Mouse (Mus musculus): Measurements from ENCODE around the gene Micall1. TPM values are rescaled to one million over a fixed set of nuclear protein-coding genes. Genes with fewer than 3 reads are reported as not detected.

The Micall1 gene
- polyA plus RNA-seq, 1 experiment from 2014 or later: 11.9 TPM

- H3K9me3 ChIP-seq (ENCODE audit: control insufficient read depth, low read length): no peaks in the 10 kb centered on the region
- WGBS: 88% methylated on average over 10 of the region's 10 CpGs
- H3K4me1 ChIP-seq (ENCODE audit: control insufficient read depth, insufficient read depth, low read length): no peaks in the 10 kb centered on the region
- DNase-seq (no peak), ATAC-seq (ENCODE audit: low FRiP score, low TSS enrichment) (no peak)
- no peak overlapping the region for H3K9ac ChIP-seq (replicated peaks; ENCODE audit: low read length)
- H3K27ac ChIP-seq (replicated peaks; ENCODE audit: low read depth, low read length): no peak overlapping the region
- peaks cover 78% of the 10 kb centered on the region for H3K36me3 ChIP-seq (ENCODE audit: control insufficient read depth, insufficient read depth, low read length)
- H3K4me2 ChIP-seq (ENCODE audit: low read length): no peak overlapping the region
- no peaks in the 10 kb centered on the region for H3K27me3 ChIP-seq (ENCODE audit: control insufficient read depth, insufficient read depth, low read length)
- no peak overlapping the region for H3K4me3 ChIP-seq (replicated peaks; ENCODE audit: low read depth, low read length)
Measured at GRCm38 (mm10) chr15:79130782-79131181, 22.1 kb downstream of the Micall1 start.

DNA sequence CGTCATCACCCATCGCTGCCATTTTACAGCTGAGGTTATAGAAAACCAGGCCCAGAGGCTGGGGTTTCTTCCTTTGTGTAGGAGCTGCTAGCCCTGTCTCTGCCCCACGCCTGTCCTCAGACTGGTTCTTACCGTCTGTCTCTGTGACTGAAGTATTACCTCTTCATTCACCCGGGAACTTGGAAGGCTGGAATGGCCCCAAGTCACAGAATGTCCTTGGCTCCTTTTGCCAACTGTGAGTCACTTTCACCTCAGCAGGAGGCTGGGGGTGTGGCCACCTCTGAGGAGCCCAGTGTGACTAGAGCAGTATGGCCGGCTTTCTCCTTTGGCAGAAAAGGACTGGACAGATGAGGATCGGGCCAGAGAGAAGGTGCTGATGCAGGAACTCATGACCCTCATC, 22.7 kb downstream of the Micall1 start:
- no peaks in the 10 kb centered on the region for H3K27me3 ChIP-seq (ENCODE audit: control insufficient read depth, insufficient read depth, low read length)
- no peak overlapping the region for H3K4me3 ChIP-seq (replicated peaks; ENCODE audit: low read depth, low read length)
- H3K4me2 ChIP-seq (ENCODE audit: low read length): no peak overlapping the region
- 80% methylated on average over 7 of the region's 7 CpGs for WGBS
- ATAC-seq (ENCODE audit: low FRiP score, low TSS enrichment): no peak
- no peak overlapping the region for H3K27ac ChIP-seq (replicated peaks; ENCODE audit: low read depth, low read length)
- H3K9ac ChIP-seq (replicated peaks; ENCODE audit: low read length): no peak overlapping the region
- DNase-seq: no peak
- no peaks in the 10 kb centered on the region for H3K4me1 ChIP-seq (ENCODE audit: control insufficient read depth, insufficient read depth, low read length)
- no peaks in the 10 kb centered on the region for H3K9me3 ChIP-seq (ENCODE audit: control insufficient read depth, low read length)
- H3K36me3 ChIP-seq (ENCODE audit: control insufficient read depth, insufficient read depth, low read length): peaks cover 72% of the 10 kb centered on the region

DNA sequence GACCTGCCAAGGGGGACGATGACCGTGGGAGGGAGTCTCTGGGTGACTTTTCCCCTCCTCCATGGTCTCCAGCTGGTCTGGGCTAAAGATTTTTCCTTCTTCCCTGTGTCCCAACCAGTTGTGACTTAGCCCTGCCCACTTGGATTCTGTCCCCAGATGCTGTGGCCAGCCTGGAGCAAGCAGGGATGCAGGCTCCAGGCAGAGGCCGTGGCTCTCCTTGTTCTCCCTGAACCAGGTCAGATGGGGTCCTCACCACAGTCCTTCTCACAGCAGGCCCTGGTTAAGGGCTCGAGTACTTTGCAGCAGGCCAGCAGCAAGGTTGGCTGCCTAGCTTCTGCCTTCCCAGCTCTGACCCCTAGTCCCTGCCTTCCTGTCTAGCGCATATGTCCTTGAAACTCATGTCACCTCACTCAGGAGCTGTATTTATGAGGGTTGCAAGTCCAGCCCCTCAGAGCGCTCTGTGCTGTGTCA, 24.5 kb downstream of the Micall1 start:
- DNase-seq (no peak), ATAC-seq (ENCODE audit: low FRiP score, low TSS enrichment) (no peak)
- H3K4me2 ChIP-seq (ENCODE audit: low read length): no peak overlapping the region
- no peak overlapping the region for H3K4me3 ChIP-seq (replicated peaks; ENCODE audit: low read depth, low read length)
- no peak overlapping the region for H3K9ac ChIP-seq (replicated peaks; ENCODE audit: low read length)
- H3K27me3 ChIP-seq (ENCODE audit: control insufficient read depth, insufficient read depth, low read length): no peaks in the 10 kb centered on the region
- peaks cover 56% of the 10 kb centered on the region for H3K36me3 ChIP-seq (ENCODE audit: control insufficient read depth, insufficient read depth, low read length)
- H3K27ac ChIP-seq (replicated peaks; ENCODE audit: low read depth, low read length): no peak overlapping the region
- no peaks in the 10 kb centered on the region for H3K4me1 ChIP-seq (ENCODE audit: control insufficient read depth, insufficient read depth, low read length)
- H3K9me3 ChIP-seq (ENCODE audit: control insufficient read depth, low read length): no peaks in the 10 kb centered on the region
- WGBS: 86% methylated on average over 6 of the region's 6 CpGs

DNA sequence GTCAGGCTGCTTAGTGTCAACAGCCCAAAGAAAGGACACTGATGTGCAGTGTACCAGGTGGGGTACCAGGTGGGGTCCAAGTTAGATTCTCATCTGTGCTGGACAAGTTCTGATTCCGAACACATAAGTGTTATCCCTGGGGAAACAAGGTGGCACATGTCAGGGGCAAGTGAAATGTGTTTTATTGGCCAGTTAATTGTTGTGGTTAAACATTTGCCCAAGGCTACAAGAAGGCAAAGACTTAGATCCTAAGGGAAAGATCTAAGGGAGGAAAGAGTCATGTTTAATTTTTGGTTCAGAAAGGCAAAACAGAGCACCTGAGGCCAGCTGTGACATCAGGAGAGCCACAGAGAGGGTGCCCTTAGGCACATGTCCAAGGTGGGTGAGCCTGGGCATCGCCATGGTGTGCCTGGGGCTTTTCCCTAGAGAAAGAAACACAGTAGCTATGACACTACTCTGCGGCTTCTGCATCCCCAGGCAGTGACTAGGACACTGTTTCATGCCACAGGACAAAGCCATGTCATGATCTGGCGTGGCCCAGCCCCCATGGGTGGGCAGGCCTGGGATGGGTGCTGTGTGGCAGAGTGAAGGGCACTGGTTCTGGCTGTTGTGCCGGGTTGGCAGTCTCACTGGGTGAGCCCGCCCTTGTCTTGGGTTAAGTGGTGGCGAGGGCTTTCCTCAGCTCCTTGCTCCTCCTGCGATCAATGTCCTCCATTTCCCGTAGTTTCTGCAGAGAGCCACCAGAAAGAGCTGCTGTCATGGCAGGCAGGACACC, 26.0 kb downstream of the Micall1 start:
- 83% methylated on average over 9 of the region's 9 CpGs for WGBS
- no peak for ATAC-seq (ENCODE audit: low FRiP score, low TSS enrichment)
- no peak overlapping the region for H3K4me3 ChIP-seq (replicated peaks; ENCODE audit: low read depth, low read length)

DNA sequence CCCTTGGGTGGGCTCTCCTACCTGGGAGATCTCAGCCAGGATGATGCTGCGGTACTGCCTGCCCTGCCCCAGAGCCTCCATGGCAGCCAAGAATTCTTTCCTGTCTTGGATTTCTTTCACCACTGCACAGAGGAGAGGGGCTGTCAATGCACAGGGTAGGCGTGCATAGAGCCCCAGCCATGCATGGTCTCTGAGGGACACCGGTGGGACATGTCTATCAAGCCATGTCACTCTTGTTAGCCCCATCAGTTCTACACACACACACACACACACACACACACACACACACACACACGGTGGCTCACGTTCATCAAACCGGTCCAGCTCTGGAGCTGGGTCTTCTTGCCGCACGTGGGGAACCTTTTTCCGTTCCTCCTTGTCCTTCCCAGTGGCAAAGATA, 26.6 kb downstream of the Micall1 start:
- ATAC-seq (ENCODE audit: low FRiP score, low TSS enrichment): no peak
- DNase-seq: no peak
- H3K4me3 ChIP-seq (replicated peaks; ENCODE audit: low read depth, low read length): no peak overlapping the region
- no peaks in the 10 kb centered on the region for H3K27me3 ChIP-seq (ENCODE audit: control insufficient read depth, insufficient read depth, low read length)
- no peak overlapping the region for H3K9ac ChIP-seq (replicated peaks; ENCODE audit: low read length)
- H3K27ac ChIP-seq (replicated peaks; ENCODE audit: low read depth, low read length): no peak overlapping the region
- peaks cover under 1% of the 10 kb centered on the region; the same call in 1 of the 2 replicates for H3K4me1 ChIP-seq (ENCODE audit: control insufficient read depth, insufficient read depth, low read length)
- no peak overlapping the region for H3K4me2 ChIP-seq (ENCODE audit: low read length)
- H3K36me3 ChIP-seq (ENCODE audit: control insufficient read depth, insufficient read depth, low read length): peaks cover 38% of the 10 kb centered on the region
- 73% methylated on average over 9 of the region's 9 CpGs for WGBS
- no peaks in the 10 kb centered on the region for H3K9me3 ChIP-seq (ENCODE audit: control insufficient read depth, low read length)

More for the DNA sequence above, 26.0 kb downstream of the Micall1 start:
- H3K27me3 ChIP-seq (ENCODE audit: control insufficient read depth, insufficient read depth, low read length): no peaks in the 10 kb centered on the region
- H3K4me1 ChIP-seq (ENCODE audit: control insufficient read depth, insufficient read depth, low read length): no peaks in the 10 kb centered on the region
- H3K9ac ChIP-seq (replicated peaks; ENCODE audit: low read length): no peak overlapping the region
- H3K36me3 ChIP-seq (ENCODE audit: control insufficient read depth, insufficient read depth, low read length): peaks cover 44% of the 10 kb centered on the region
- no peak for DNase-seq
- H3K4me2 ChIP-seq (ENCODE audit: low read length): no peak overlapping the region
- no peak overlapping the region for H3K27ac ChIP-seq (replicated peaks; ENCODE audit: low read depth, low read length)
- no peaks in the 10 kb centered on the region for H3K9me3 ChIP-seq (ENCODE audit: control insufficient read depth, low read length)

GRCm38 (mm10) chr15:79135783-79136575, 27.3 kb downstream of the Micall1 start:
- Histone ChIP-seq H3K27ac (replicated peaks; ENCODE audit: low read depth, low read length) (no peak overlapping the region), H3K9ac (replicated peaks; ENCODE audit: low read length) (no peak overlapping the region), H3K27me3 (ENCODE audit: control insufficient read depth, insufficient read depth, low read length) (no peaks in the 10 kb centered on the region), H3K4me2 (ENCODE audit: low read length) (no peak overlapping the region), H3K9me3 (ENCODE audit: control insufficient read depth, low read length) (no peaks in the 10 kb centered on the region), H3K4me3 (replicated peaks; ENCODE audit: low read depth, low read length) (no peak overlapping the region), H3K4me1 (ENCODE audit: control insufficient read depth, insufficient read depth, low read length) (peaks cover 4% of the 10 kb centered on the region; the same call in 1 of the 2 replicates), H3K36me3 (ENCODE audit: control insufficient read depth, insufficient read depth, low read length) (peaks cover 31% of the 10 kb centered on the region)
- DNase-seq (no peak), ATAC-seq (ENCODE audit: low FRiP score, low TSS enrichment) (no peak)
- 69% methylated on average over 11 of the region's 11 CpGs for WGBS

DNA sequence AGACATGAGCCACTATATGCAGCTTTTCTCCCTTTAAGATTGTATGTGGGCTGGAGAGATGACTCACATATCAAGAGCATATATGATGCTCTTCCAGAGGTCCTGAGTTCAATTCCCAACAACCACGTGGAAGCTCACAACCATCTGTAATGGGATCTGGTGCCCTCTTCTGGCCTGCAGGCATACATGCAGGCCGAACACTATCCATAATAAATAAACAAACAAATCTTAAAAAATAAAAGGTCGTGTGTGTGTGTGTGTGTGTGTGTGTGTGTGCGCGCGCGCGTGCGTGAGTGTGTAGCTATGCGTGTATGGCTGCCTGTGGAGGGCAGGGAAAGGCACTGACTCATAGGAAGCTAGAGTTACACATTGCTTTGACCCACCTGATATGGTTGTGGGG, 30.9 kb downstream of the Micall1 start:
- H3K4me1 ChIP-seq (ENCODE audit: control insufficient read depth, insufficient read depth, low read length): peaks cover 11% of the 10 kb centered on the region
- ATAC-seq (ENCODE audit: low FRiP score, low TSS enrichment) (no peak), DNase-seq (peak; percentile 25)
- H3K27ac ChIP-seq (replicated peaks; ENCODE audit: low read depth, low read length): no peak overlapping the region
- no peaks in the 10 kb centered on the region for H3K9me3 ChIP-seq (ENCODE audit: control insufficient read depth, low read length)
- 0 out of 2 replicates have a peak, but pooled peaks cover 8% of the 10 kb centered on the region for H3K36me3 ChIP-seq (ENCODE audit: control insufficient read depth, insufficient read depth, low read length)
- no peaks in the 10 kb centered on the region for H3K27me3 ChIP-seq (ENCODE audit: control insufficient read depth, insufficient read depth, low read length)
- 68% methylated on average over 10 of the region's 10 CpGs for WGBS
- no peak overlapping the region for H3K4me3 ChIP-seq (replicated peaks; ENCODE audit: low read depth, low read length)
- H3K9ac ChIP-seq (replicated peaks; ENCODE audit: low read length): no peak overlapping the region
- no peak overlapping the region for H3K4me2 ChIP-seq (ENCODE audit: low read length)

DNA sequence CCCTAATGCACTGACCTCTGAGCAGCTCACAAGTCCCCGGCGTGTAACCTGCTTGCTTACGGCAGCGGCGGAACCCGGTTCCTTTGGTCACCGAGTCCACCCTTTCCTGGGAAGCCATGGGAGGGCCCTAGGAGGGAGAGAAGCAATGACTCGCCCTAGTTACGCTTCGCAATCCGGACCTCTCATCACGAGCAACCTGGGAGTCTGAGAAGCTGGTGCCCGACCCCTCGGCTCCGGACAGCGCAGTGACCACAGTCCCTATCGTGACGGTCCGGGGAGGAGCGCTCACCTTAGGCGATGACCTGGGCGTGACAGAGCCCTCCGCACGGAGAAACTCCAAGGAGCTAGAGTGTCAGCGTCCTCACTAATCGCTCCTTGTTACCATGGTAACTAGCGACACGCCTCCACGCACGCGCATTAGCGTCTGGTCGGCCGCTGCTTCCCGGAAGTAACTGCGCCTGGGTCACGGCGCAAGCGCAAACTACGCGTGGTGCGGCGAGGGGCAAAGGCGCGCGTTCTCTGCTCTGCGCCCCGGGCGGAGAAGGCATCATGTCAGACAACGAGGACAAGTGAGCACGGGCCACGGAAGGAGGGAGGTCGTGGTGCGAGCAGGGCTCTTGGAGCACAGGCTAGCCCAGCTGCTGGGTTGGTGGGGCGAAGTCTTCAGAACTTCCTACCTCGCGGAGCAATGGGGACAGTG, 32.3 kb downstream of the Micall1 start, which contains the start of the genes Polr2f and 1700088E04Rik:
Gene Polr2f (plus strand): TSS at position 144 of the 700 bp plus-strand sequence.
Gene 1700088E04Rik (minus strand): TSS at position 388 of the 700 bp plus-strand sequence.
- H3K27ac ChIP-seq (replicated peaks; ENCODE audit: low read depth, low read length): 0 out of 2 replicates have a peak within 1 kb of the TSS, but pooled peaks have one; percentile 26
- peaks cover 11% of the 10 kb centered on the region for H3K4me1 ChIP-seq (ENCODE audit: control insufficient read depth, insufficient read depth, low read length)
- ATAC-seq (ENCODE audit: low FRiP score, low TSS enrichment) (peak; percentile 92), DNase-seq (peak; percentile 99)
- WGBS: under 1% methylated on average over 57 of the region's 57 CpGs
- H3K27me3 ChIP-seq (ENCODE audit: control insufficient read depth, insufficient read depth, low read length): no peaks in the 10 kb centered on the region
- H3K36me3 ChIP-seq (ENCODE audit: control insufficient read depth, insufficient read depth, low read length): peaks cover 21% of the 10 kb centered on the region
- no peaks in the 10 kb centered on the region for H3K9me3 ChIP-seq (ENCODE audit: control insufficient read depth, low read length)
- H3K4me2 ChIP-seq (ENCODE audit: low read length): peak within 1 kb of the TSS; percentile 71
- peak within 1 kb of the TSS; percentile 92 for H3K4me3 ChIP-seq (replicated peaks; ENCODE audit: low read depth, low read length)
- peak within 1 kb of the TSS; percentile 69 for H3K9ac ChIP-seq (replicated peaks; ENCODE audit: low read length)
